Mouse (Mus musculus): Measurements from ENCODE around the gene Ccl17. TPM values are rescaled to one million over a fixed set of nuclear protein-coding genes. Genes with fewer than 3 reads are reported as not detected.

Gene Ccl17
- polyA plus RNA-seq, 1 experiment: 0.94 TPM

DNA sequence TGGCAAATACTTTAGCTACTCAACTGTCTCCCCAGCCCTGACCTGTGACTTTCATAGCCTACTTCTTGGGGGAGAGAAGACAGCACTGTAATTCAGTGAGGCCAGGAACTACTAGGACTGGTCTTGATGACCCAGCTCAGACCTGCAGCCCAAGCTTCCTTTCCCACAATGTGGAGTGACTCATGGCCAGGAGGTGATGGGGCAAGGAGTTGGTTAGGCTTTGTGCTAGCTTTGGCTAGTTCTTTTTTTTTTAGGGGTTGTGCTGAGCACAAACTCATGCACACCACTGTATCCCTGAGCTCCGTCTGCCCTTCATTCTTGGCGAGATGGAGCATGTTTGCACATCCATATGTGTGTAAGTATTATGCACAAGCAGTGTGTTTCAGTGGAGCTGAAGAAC lies 33.9 kb upstream of the Ccl17 start:
- Histone ChIP-seq H3K36me3 (ENCODE audit: control insufficient read depth, insufficient read depth, low read length) (peaks cover 10% of the 10 kb centered on the region), H3K4me1 (ENCODE audit: control insufficient read depth, insufficient read depth, insufficient read length, low read length) (peaks cover 37% of the 10 kb centered on the region), H3K27ac (ENCODE audit: insufficient read depth, low read depth, low read length) (no peak overlapping the region), H3K27me3 (ENCODE audit: control insufficient read depth, insufficient read depth, low read length) (no peaks in the 10 kb centered on the region), H3K4me3 (ENCODE audit: low read depth, low read length) (no peak overlapping the region)
- 93% methylated on average over 2 of the region's 2 CpGs for WGBS
- TF ChIP-seq POLR2A (IDR thresholded peaks at IDR 0.05; ENCODE audit: low read depth, low read length) (no peak), CTCF (IDR thresholded peaks at IDR 0.05; ENCODE audit: extremely low read depth, insufficient read length, insufficient replicate concordance, low read depth, low read length) (no peak)

DNA sequence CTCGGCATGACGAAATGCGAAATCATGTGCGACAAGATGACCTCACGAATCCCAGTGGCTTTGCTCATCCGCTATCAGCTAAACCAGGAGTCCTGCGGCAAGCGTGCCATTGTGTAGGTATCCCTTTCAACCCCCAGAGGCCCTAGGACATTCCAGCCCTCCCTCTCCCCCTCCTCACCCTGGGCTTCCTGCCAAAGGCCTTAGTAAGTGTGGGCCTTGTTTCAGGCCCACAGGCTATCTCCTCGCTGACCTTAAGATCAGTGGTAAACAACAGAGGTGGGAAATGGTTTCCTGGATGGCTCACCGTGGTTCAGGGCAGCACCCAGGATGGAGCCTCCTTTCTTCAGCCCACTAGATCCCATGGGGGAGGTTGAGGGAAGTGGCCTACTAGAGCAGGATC lies 32.2 kb upstream of the Ccl17 start:
- peak overlapping the region; percentile 79 for H3K27ac ChIP-seq (ENCODE audit: insufficient read depth, low read depth, low read length)
- TF ChIP-seq POLR2A (IDR thresholded peaks at IDR 0.05; ENCODE audit: low read depth, low read length) (no peak), CTCF (IDR thresholded peaks at IDR 0.05; ENCODE audit: extremely low read depth, insufficient read length, insufficient replicate concordance, low read depth, low read length) (no peak)
- H3K4me1 ChIP-seq (ENCODE audit: control insufficient read depth, insufficient read depth, insufficient read length, low read length): peaks cover 43% of the 10 kb centered on the region
- no peaks in the 10 kb centered on the region for H3K27me3 ChIP-seq (ENCODE audit: control insufficient read depth, insufficient read depth, low read length)
- peaks cover 10% of the 10 kb centered on the region for H3K36me3 ChIP-seq (ENCODE audit: control insufficient read depth, insufficient read depth, low read length)
- WGBS: 77% methylated on average over 10 of the region's 10 CpGs
- no peak overlapping the region for H3K4me3 ChIP-seq (ENCODE audit: low read depth, low read length)

- peaks cover 10% of the 10 kb centered on the region for H3K36me3 ChIP-seq (ENCODE audit: control insufficient read depth, insufficient read depth, low read length)
- H3K27me3 ChIP-seq (ENCODE audit: control insufficient read depth, insufficient read depth, low read length): no peaks in the 10 kb centered on the region
- H3K27ac ChIP-seq (ENCODE audit: insufficient read depth, low read depth, low read length): peak overlapping the region; percentile 79
These were observed 31.8 kb upstream of the Ccl17 start for GRCm38 (mm10) chr8:94778473-94778872.

DNA sequence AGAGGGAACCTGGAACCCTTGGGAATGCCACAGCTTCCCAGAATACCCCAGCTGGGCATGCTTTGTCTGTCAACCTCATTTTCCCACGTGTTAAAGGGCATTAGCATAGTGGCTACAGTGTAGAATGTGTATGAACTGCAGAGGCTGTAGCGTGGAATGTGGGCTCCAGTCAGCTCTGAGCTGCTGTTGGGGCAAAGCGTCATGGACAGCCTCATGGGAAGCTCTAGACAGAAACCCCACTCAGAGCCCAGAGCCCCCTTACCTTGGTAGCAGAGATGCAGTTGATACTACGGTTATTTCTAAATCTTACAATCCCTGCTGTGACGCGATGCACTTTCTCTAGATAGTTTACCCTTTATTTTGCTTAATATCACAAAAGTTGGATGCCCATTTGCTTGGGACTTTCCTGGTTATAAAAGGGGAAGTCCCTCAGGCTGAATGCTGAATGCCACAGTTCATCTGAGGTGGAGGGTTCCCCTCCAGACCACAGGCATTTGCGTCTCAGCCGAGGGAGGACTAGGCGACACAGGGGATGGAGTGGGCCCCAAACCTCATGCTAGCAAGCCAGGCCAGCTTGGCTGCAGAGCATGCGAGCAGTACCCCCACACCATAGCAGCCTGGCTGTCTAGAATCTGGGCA lies 31.2 kb upstream of the Ccl17 start:
- Histone ChIP-seq H3K4me3 (ENCODE audit: low read depth, low read length) (no peak overlapping the region), H3K27me3 (ENCODE audit: control insufficient read depth, insufficient read depth, low read length) (no peaks in the 10 kb centered on the region), H3K4me1 (ENCODE audit: control insufficient read depth, insufficient read depth, insufficient read length, low read length) (peaks cover 45% of the 10 kb centered on the region), H3K36me3 (ENCODE audit: control insufficient read depth, insufficient read depth, low read length) (peaks cover 10% of the 10 kb centered on the region), H3K27ac (ENCODE audit: insufficient read depth, low read depth, low read length) (peak overlapping the region; percentile 79)
- TF ChIP-seq POLR2A (IDR thresholded peaks at IDR 0.05; ENCODE audit: low read depth, low read length) (no peak), CTCF (IDR thresholded peaks at IDR 0.05; ENCODE audit: extremely low read depth, insufficient read length, insufficient replicate concordance, low read depth, low read length) (no peak)
- WGBS: 45% methylated on average over 10 of the region's 10 CpGs

More at GRCm38 (mm10) chr8:94778473-94778872, 31.8 kb upstream of the Ccl17 start:
- TF ChIP-seq POLR2A (IDR thresholded peaks at IDR 0.05; ENCODE audit: low read depth, low read length): peak; percentile 22; the same call in 1 of the 2 replicates
- no peak for TF ChIP-seq CTCF (IDR thresholded peaks at IDR 0.05; ENCODE audit: extremely low read depth, insufficient read length, insufficient replicate concordance, low read depth, low read length)
- peaks cover 43% of the 10 kb centered on the region for H3K4me1 ChIP-seq (ENCODE audit: control insufficient read depth, insufficient read depth, insufficient read length, low read length)
- WGBS: 4% methylated on average over 5 of the region's 5 CpGs
- H3K4me3 ChIP-seq (ENCODE audit: low read depth, low read length): no peak overlapping the region

DNA sequence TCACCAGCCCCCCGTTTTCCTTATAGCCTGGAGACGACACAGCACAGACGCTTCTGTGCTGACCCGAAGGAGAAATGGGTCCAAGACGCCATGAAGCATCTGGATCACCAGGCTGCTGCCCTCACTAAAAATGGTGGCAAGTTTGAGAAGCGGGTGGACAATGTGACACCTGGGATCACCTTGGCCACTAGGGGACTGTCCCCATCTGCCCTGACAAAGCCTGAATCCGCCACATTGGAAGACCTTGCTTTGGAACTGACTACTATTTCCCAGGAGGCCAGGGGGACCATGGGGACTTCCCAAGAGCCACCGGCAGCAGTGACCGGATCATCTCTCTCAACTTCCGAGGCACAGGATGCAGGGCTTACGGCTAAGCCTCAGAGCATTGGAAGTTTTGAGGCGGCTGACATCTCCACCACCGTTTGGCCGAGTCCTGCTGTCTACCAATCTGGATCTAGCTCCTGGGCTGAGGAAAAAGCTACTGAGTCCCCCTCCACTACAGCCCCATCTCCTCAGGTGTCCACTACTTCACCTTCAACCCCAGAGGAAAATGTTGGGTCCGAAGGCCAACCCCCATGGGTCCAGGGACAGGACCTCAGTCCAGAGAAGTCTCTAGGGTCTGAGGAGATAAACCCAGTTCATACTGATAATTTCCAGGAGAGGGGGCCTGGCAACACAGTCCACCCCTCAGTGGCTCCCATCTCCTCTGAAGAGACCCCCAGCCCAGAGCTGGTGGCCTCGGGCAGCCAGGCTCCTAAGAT lies 30.5 kb upstream of the Ccl17 start:
- WGBS: 90% methylated on average over 16 of the region's 16 CpGs
- peaks cover 52% of the 10 kb centered on the region for H3K4me1 ChIP-seq (ENCODE audit: control insufficient read depth, insufficient read depth, insufficient read length, low read length)
- TF ChIP-seq POLR2A (IDR thresholded peaks at IDR 0.05; ENCODE audit: low read depth, low read length): no peak
- TF ChIP-seq CTCF (IDR thresholded peaks at IDR 0.05; ENCODE audit: extremely low read depth, insufficient read length, insufficient replicate concordance, low read depth, low read length): no peak
- no peaks in the 10 kb centered on the region for H3K27me3 ChIP-seq (ENCODE audit: control insufficient read depth, insufficient read depth, low read length)
- H3K27ac ChIP-seq (ENCODE audit: insufficient read depth, low read depth, low read length): no peak overlapping the region
- no peak overlapping the region for H3K4me3 ChIP-seq (ENCODE audit: low read depth, low read length)
- peaks cover 10% of the 10 kb centered on the region for H3K36me3 ChIP-seq (ENCODE audit: control insufficient read depth, insufficient read depth, low read length)

DNA sequence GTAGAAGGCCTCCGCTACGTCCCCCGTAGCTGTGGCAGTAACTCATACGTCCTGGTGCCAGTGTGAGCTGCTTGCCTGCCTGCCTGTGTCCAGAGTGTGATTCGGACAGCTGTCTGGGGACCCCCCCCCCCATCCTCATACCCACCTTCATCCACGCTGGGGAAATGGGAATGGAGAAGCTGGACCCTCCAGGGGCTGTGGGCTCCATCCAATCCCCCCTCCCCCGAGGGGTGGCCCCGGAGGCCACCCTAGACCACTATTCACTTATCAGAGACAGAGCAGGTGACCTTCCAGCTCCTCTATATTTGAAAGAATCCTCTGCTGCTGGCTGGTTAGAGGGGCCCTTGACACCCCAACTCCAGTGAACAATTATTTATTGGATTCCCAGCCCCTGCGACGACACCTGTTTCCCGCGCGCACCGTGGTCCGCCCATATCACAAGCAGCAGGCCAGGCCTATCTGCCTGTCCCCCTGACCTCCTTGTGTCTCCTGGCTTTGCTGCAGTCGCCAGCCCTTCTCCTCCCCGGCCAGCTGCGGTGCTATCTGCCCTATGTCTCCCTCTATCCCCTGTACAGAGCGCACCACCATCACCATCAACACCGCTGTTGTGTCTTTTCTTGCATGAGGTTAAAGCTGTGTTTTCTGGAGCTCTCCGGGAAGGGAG lies 29.6 kb upstream of the Ccl17 start:
- no peak for TF ChIP-seq CTCF (IDR thresholded peaks at IDR 0.05; ENCODE audit: extremely low read depth, insufficient read length, insufficient replicate concordance, low read depth, low read length)
- TF ChIP-seq POLR2A (IDR thresholded peaks at IDR 0.05; ENCODE audit: low read depth, low read length): no peak
- peak overlapping the region; percentile 87 for H3K27ac ChIP-seq (ENCODE audit: insufficient read depth, low read depth, low read length)
- no peaks in the 10 kb centered on the region for H3K27me3 ChIP-seq (ENCODE audit: control insufficient read depth, insufficient read depth, low read length)
- 76% methylated on average over 21 of the region's 21 CpGs for WGBS
- peaks cover 59% of the 10 kb centered on the region for H3K4me1 ChIP-seq (ENCODE audit: control insufficient read depth, insufficient read depth, insufficient read length, low read length)
- H3K36me3 ChIP-seq (ENCODE audit: control insufficient read depth, insufficient read depth, low read length): peaks cover 10% of the 10 kb centered on the region
- peak overlapping the region; percentile 14 for H3K4me3 ChIP-seq (ENCODE audit: low read depth, low read length)

All from small intestine, adult 2 months (tissue).